Mouse (Mus musculus) liver, postnatal 0 days (tissue): ENCODE measurements around the gene Pced1b.

ENCODE experiments used
- CTCF ChIP-seq: sonication (generic); IDR thresholded peaks from 2 replicates; pipeline ENCODE4 v1.5.1; 2016; ENCODE audit warnings: antibody characterized with exemption, low read depth
- EP300 ChIP-seq: IDR thresholded peaks from 2 replicates; pipeline ENCODE4 v1.6.1; 2016; ENCODE audit warnings: antibody characterized with exemption, low read depth, mild to moderate bottlenecking

DNA sequence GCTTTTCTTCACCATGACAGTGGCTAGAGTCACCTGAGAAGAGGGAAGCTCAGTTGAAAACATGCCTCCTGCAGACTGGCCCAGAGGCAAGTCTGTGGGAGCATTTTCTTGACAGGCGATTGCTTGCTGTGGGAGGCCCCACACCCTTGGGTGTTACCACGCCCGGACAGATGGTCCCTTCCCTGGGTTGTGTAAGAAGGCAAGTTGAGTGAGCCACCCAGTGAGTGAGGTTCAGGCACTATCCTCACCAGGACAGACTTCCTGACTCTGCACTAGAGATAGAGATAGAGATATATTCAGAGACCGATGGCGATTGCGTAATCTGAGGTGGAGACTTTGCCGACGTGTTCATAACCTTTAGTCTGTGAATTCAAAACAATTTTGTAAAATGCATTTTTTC lies 96.0 kb downstream of the Pced1b start:
- TF ChIP-seq CTCF (no peak), EP300 (no peak)
